Mouse (Mus musculus) stomach, postnatal 0 days (tissue): ENCODE data around the gene Med13. TPM values are rescaled to one million over a fixed set of nuclear protein-coding genes. Genes with fewer than 3 reads are reported as not detected.

ENCODE experiments used
- ATAC-seq: fragments of 200-750 bp; cut with Nextera tagmentation; 2 replicates; pipeline ENCODE4 v1.8.0; 2017; ENCODE audit not compliant: low FRiP score, low TSS enrichment
- DNase-seq: peaks from one replicate; pipeline ENCODE4 v3.0.0-alpha.2; 2016; ENCODE audit warnings: low spot score
- H3K27ac ChIP-seq: fragments of 300-500 bp; sonication (generic); replicated peaks from 2 replicates; pipeline ENCODE4 v1.5.1; 2014; ENCODE audit warnings: mild to moderate bottlenecking, control low read depth
- H3K27me3 ChIP-seq: fragments of 300-500 bp; sonication (generic); 2 replicates; pipeline ENCODE4 v1.6.1; 2014; ENCODE audit warnings: low read length; ENCODE audit not compliant: control insufficient read depth, insufficient read depth
- H3K36me3 ChIP-seq: fragments of 300-500 bp; sonication (generic); 2 replicates; pipeline ENCODE4 v1.6.1; 2014; ENCODE audit warnings: low read length, mixed read lengths; ENCODE audit not compliant: control insufficient read depth, insufficient read depth
- H3K4me1 ChIP-seq: fragments of 300-500 bp; sonication (generic); replicated peaks from 2 replicates; pipeline ENCODE4 v1.6.1; 2014; ENCODE audit warnings: antibody characterized with exemption; ENCODE audit not compliant: control insufficient read depth, insufficient read depth
- H3K4me2 ChIP-seq: fragments of 300-500 bp; sonication (generic); replicated peaks from 2 replicates; pipeline ENCODE4 v1.6.1; 2014; ENCODE audit warnings: low read depth, mild to moderate bottlenecking, control low read depth, moderate library complexity
- H3K4me3 ChIP-seq: fragments of 300-500 bp; sonication (generic); 2 replicates; pipeline ENCODE4 v1.5.1; 2014; ENCODE audit warnings: low read depth, low read length, control low read depth
- H3K9ac ChIP-seq: fragments of 300-500 bp; sonication (generic); 2 replicates; pipeline ENCODE4 v1.6.1; 2014; ENCODE audit warnings: mild to moderate bottlenecking, low read length, control low read depth, mixed read lengths
- H3K9me3 ChIP-seq: fragments of 300-500 bp; sonication (generic); 2 replicates; pipeline ENCODE4 v1.6.1; 2016; ENCODE audit warnings: low read length; ENCODE audit not compliant: control insufficient read depth
- CTCF ChIP-seq: IDR thresholded peaks from 2 replicates; pipeline ENCODE4 v1.5.1; 2016; ENCODE audit warnings: antibody characterized with exemption, low read depth, mild to moderate bottlenecking, moderate library complexity
- EP300 ChIP-seq: optimal IDR thresholded peaks from 2 replicates; pipeline ENCODE3; 2016; ENCODE audit warnings: antibody characterized with exemption
- WGBS: fragments of 180-500 bp; shearing (Covaris S2); extraction: QIAGEN DNeasy Blood & Tissue Kit; methylation state at CpG from one replicate; pipeline ENCODE4 v1.1.7; 2014; 5-methylcytosine and 5-hydroxymethylcytosine counted together
- polyA plus RNA-seq: library from polyadenylated mRNA; unstranded; fragments of >200 nt; fragmentation: Nextera tagmentation; extraction: Ambion mirVana; gene quantifications from 2 replicates; pipeline ENCODE4 v1.2.1, GENCODE M21; 2015

The Med13 gene
- polyA plus RNA-seq, 1 experiment from 2014 or later, result 4.4 TPM

DNA sequence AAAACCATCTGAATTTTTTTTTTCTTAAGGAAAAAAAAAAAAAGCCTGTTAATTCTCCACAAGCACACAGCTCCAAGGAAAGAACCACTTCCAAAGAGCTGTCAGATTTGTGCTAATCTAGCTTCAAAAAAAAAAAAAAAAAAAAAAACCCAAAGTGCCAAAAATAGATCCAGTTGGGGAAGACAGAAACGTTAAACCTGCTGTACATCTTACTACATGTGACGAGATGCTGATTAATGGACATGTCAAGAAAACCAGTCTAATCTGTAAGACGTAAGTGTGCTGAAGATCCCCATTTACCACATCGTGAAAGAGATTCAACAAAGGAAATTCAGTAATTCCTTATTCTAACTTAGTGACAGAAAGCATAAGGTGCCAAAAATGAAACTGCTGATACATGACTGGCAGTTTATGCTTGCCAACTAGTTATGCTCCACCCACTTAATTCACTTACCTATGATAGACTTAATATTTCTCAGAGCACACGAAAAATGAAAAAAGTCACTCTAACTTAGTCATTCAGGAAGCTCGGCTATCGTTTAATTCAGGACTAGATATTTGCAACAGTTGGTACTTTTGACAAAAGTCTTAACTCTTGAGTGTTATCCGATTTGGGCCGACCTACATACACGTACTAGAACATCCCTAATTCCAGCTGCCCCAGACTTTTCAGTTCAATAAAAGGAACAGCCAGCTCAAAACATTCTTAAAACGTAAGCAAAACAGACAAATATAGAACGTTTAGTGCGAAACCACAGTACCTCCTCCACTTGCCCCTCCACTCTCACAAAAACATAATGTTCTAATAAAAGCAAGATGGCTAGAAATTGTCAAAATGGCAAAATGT is 1.2 kb downstream of the Med13 start:
- ATAC-seq (no peak), DNase-seq (no peak)
- Histone ChIP-seq H3K9me3 (no peaks in the 10 kb centered on the region), H3K9ac (peak overlapping the region; percentile 98), H3K4me1 (peaks cover 3% of the 10 kb centered on the region), H3K36me3 (no peaks in the 10 kb centered on the region), H3K27ac (peak overlapping the region; percentile 100), H3K27me3 (no peaks in the 10 kb centered on the region), H3K4me3 (peak overlapping the region; percentile 98), H3K4me2 (peak overlapping the region; percentile 67)
- TF ChIP-seq EP300 (no peak), CTCF (no peak)
- WGBS, result under 1% methylated on average over 13 of the region's 13 CpGs

DNA sequence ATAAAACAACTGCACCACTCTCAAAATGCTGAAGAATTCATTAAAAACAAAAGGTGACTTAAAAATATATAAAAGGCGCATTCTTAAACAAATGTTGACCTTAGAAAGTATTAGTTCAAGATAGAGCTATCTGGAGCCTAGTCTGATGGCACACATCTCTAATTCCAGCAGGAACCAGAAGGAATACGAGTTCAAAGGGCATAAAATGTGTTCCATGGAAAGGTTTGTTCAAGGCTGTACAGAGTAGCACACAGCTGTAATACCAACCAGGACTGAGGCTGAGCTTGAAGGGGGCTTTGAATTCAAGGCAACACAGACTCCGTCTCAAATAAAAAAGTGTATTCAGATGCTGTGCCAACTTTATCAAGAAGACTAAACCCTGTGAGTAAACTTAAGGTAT is 3.8 kb downstream of the Med13 start:
- Histone ChIP-seq H3K4me2 (no peak overlapping the region), H3K4me1 (peaks cover 3% of the 10 kb centered on the region), H3K9me3 (no peaks in the 10 kb centered on the region), H3K27ac (no peak overlapping the region), H3K36me3 (no peaks in the 10 kb centered on the region), H3K9ac (no peak overlapping the region), H3K27me3 (no peaks in the 10 kb centered on the region), H3K4me3 (no peak overlapping the region)
- DNase-seq, result no peak
- TF ChIP-seq CTCF, result no peak
- no peak for TF ChIP-seq EP300
- no peak for ATAC-seq
- 54% methylated on average over 3 of the region's 3 CpGs for WGBS

GRCm38 (mm10) chr11:86351766-86352315 is 5.6 kb downstream of the Med13 start:
- H3K9me3 ChIP-seq, result no peaks in the 10 kb centered on the region
- DNase-seq (no peak), ATAC-seq (no peak)
- H3K4me3 ChIP-seq, result no peak overlapping the region
- peaks cover 3% of the 10 kb centered on the region for H3K4me1 ChIP-seq
- H3K4me2 ChIP-seq, result no peak overlapping the region
- no peaks in the 10 kb centered on the region for H3K27me3 ChIP-seq
- H3K9ac ChIP-seq, result no peak overlapping the region
- no peaks in the 10 kb centered on the region for H3K36me3 ChIP-seq
- H3K27ac ChIP-seq, result no peak overlapping the region
- WGBS, result 42% methylated on average over 3 of the region's 3 CpGs
- no peak for TF ChIP-seq CTCF
- TF ChIP-seq EP300, result no peak

DNA sequence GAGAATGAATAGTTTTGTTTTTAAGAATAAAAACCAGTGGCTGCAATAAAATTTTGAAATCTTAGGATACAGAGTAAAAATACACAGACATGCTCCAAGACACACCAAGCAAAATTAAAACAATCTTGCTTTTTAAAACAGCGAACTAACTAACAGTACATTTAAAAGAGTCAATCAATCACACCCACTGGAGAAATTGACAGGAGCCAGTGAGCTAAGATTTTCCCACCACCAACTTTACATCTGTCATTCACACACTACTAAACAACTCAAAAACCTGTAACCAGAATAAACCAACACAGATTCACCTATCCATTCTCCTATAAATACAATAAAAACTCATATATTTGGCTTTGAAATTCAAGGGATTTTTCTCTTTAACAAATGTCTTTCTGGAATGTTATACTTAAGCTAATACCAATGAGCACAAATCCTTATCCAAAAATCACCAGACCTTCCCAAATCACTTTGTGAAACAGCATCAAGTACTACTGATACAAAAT is 6.7 kb downstream of the Med13 start:
- H3K4me2 ChIP-seq, result no peak overlapping the region
- H3K9me3 ChIP-seq, result no peaks in the 10 kb centered on the region
- 55% methylated on average over 1 of the region's 1 CpGs for WGBS
- no peak overlapping the region for H3K9ac ChIP-seq
- TF ChIP-seq CTCF (no peak), EP300 (no peak)
- no peaks in the 10 kb centered on the region for H3K27me3 ChIP-seq
- no peaks in the 10 kb centered on the region for H3K36me3 ChIP-seq
- H3K4me3 ChIP-seq, result no peak overlapping the region
- H3K27ac ChIP-seq, result no peak overlapping the region
- no peak for ATAC-seq
- peaks cover 3% of the 10 kb centered on the region for H3K4me1 ChIP-seq
- DNase-seq, result no peak

DNA sequence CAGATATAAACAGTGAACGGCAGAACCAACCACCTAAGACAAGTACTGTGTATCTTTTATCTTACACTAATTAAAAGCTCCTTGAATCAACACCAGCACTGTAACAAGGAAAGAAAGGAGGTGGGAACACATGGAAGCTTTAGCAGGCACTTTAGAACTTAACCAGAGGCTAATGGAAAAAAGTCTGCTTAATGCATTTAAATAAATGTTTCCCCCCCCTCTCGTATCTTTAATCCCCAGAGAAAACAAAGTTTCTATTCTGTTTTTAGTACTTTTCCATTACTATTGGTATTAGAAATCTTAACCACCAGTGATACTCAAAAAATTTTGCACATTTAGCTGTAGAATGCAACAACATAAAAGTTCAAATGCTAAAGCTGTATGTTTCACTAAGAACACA is 8.1 kb downstream of the Med13 start:
- no peaks in the 10 kb centered on the region for H3K36me3 ChIP-seq
- no peak overlapping the region for H3K9ac ChIP-seq
- TF ChIP-seq EP300 (no peak), CTCF (no peak)
- no peaks in the 10 kb centered on the region; the same call in 1 of the 2 replicates for H3K4me1 ChIP-seq
- DNase-seq, result no peak
- no peak overlapping the region for H3K4me3 ChIP-seq
- no peak for ATAC-seq
- no peaks in the 10 kb centered on the region for H3K27me3 ChIP-seq
- H3K27ac ChIP-seq, result no peak overlapping the region
- WGBS, result 9% methylated on average over 2 of the region's 2 CpGs
- no peak overlapping the region for H3K4me2 ChIP-seq
- no peaks in the 10 kb centered on the region for H3K9me3 ChIP-seq

GRCm38 (mm10) chr11:86348872-86349271 is 8.5 kb downstream of the Med13 start:
- no peak for ATAC-seq

More at GRCm38 (mm10) chr11:86348872-86349271, 8.5 kb downstream of the Med13 start:
- Histone ChIP-seq H3K4me3 (no peak overlapping the region), H3K36me3 (no peaks in the 10 kb centered on the region), H3K4me1 (no peaks in the 10 kb centered on the region; the same call in 1 of the 2 replicates), H3K9me3 (no peaks in the 10 kb centered on the region), H3K9ac (no peak overlapping the region), H3K27me3 (no peaks in the 10 kb centered on the region), H3K4me2 (no peak overlapping the region), H3K27ac (no peak overlapping the region)
- DNase-seq, result no peak
- TF ChIP-seq EP300, result no peak
- TF ChIP-seq CTCF, result no peak
